Mouse (Mus musculus) spleen, adult 12 weeks (tissue): Measurements from ENCODE around the gene Arpp19.

ENCODE experiments used
- DNase-seq: peaks from one replicate; pipeline ENCODE4 v3.0.0; 2022; ENCODE audit warnings: low spot score

The Arpp19 gene

GRCm38 (mm10) chr9:75037451-75038356 is at the start of gene Arpp19:
TSS of gene Arpp19 (plus strand) at chr9:75037614.
- peak; percentile 67 for DNase-seq

DNA sequence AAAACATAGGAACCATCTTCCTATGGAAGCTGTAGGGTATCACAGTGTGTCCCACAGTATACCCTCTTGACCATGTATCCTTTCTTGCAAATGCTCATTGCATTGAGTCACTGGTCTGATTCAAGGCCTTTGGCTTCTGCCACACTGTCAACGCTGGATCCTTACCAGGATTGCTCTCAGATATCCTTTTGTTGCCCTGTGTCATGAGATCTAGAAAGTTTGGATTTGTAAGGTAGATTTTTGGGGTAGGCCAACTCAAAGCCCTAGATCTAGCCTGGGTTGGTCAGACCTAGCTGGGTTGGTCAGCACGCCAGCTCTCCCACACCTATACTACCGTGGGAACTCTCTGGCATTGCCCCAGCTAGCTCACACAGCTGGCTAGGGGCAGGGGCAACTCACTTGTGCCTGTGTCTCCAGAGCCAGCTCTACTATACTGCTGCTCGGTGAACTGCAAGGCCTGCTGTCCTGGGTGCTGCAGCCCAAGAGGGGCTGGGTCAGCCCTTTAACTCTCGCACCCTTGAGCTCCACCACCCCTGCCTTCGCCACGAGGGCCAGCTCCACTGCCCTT is 48.4 kb upstream of the Arpp19 start:
- no peak for DNase-seq

GRCm38 (mm10) chr9:74989990-74990389 is 47.4 kb upstream of the Arpp19 start:
- no peak for DNase-seq

GRCm38 (mm10) chr9:74994611-74995257 is 42.7 kb upstream of the Arpp19 start:
- no peak for DNase-seq

DNA sequence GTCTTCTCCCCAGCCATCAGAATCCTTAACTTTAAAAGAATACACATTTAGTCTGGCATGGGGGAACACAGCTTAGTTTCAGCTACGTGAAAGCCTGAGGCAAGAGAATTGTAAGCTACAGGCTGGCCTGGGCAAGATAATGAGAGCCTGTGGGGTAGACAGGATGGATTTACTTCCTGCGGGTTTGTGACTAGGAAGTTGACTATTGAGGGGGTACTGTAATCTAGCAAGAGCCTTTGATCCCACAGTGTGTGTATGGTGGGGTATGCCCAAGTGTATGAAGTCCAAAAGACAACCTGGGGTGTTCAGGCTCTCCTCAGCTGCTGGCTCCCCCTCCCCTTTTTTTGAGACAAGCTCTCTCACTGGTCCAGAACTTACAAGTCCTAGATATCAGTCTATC is 41.1 kb upstream of the Arpp19 start:
- DNase-seq: no peak

DNA sequence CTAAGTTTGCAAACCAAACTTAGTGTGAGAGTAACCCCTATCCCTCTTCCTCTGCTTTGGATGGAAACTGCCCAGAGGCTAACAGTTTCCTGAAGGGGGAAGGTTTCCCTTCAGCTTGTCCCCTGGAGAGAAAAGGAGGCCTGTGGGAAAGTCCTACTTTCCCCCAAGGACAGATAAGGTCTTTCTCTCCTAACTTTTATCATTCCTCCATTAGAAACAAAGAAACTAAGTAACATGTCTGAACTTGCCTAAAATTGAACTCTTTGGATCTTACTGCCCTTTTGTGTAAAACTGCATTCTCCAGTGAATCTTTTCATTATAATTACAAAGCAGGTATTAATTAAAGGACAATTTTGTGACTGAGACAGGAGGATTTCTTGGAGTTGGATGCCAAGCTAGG is 39.4 kb upstream of the Arpp19 start:
- DNase-seq: no peak

DNA sequence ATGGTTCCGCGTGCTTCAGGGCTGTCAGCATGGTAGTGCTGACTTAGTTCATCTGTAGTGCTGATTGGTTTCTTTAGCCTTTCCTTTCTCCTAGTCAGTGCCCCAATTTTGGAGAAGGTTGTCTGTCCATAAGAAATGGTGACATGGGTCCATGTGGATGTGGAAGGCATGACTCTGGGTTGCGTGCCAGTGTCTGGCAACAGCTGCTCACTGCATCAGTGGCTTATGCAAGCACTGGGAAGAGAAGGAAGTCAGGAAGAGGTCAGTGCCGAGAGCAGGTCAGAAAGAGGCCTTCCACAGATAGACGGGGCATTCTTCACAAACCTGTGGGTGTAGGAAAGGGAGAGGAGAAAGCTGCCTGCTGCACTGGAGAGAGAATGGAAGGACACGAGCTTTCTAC is 36.4 kb upstream of the Arpp19 start:
- DNase-seq: no peak

DNA sequence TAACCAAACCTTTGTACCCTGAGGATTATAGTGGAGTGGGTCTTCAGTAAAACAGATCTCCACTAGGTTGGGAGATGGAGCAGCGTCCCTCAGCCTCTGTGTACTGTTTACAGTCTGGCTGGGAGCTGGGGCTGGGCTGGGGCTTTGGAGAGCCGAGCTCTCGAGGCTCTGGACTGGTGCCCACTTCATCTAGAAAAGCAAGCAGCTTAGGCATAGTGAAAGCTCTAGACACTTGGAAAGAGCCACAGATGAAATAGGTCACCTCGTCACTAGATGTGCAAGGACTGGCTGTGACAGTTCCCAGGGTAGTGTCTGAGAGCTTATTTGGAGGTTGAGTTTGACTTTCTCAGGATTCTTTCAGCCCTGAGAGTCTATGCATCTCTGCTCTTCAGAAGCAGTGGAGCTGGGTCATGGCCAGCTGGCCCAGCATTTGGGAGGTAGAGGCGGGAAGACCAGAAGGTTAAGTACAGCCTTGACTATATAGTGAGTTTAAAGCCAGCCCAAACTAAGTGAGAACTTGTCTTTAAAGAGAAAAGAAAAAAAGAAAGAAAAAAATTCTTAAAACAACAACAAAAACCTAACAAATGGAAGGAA is 35.7 kb upstream of the Arpp19 start:
- no peak for DNase-seq

DNA sequence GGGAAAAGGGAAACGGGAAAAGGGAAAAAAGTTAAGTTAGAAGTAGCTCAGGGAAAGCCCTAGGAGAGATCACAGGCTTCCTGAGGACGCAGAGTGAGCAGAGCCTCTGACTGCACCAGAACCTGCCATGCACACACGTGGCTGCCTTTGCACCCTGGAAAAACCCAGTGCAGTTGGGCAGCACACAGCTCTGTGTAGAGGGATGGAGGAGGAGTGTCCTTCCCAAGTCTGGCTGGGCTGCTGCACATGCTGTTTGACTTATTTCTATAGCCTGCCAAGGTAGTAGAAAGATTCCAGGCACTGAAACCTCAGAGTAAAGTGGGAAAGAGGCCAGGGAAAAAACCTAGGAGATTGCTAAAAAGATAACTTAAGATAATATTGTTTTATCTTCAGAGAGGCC is 35.2 kb upstream of the Arpp19 start:
- DNase-seq: no peak

DNA sequence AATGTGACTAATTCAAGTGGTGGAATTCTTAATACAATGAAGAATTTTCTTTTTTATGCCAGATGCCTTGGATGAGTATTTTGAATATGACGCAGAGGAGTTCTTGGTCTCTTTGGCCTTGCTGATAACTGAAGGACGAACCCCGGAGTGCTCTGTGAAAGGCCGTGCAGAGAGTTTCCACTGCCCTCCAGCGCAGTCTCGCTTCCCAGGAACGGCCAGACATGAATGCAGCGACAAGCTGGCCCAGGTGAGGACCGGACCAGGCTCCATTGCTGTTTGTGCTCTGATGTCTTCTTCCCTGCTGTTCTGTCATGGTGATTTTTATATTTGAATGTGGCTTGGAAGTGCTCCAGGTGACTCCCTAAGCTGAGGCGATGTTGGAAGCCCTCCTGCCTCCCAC is 33.2 kb upstream of the Arpp19 start:
- no peak for DNase-seq

DNA sequence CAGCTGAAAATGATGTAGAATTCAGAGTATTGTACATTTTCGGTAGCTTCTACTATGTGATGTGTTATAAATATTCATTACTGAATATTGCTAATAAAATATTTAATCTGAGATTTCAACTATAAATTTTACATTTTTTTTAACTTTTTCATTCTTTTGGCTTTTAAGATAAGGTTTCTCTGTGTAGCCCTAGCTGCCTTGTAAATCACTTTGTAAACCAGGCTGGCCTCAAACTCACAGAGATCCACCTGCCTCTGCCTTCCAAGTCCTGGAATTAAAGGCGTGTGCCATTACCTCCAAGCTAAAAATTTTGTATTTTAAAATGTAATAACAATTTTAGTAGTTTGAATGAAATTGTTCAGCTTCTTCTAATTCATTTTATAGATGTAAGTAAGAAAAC is 20.8 kb upstream of the Arpp19 start:
- no peak for DNase-seq

GRCm38 (mm10) chr9:75019181-75019580 is 18.2 kb upstream of the Arpp19 start:
- no peak for DNase-seq

GRCm38 (mm10) chr9:75019592-75019991 is 17.8 kb upstream of the Arpp19 start:
- no peak for DNase-seq

DNA sequence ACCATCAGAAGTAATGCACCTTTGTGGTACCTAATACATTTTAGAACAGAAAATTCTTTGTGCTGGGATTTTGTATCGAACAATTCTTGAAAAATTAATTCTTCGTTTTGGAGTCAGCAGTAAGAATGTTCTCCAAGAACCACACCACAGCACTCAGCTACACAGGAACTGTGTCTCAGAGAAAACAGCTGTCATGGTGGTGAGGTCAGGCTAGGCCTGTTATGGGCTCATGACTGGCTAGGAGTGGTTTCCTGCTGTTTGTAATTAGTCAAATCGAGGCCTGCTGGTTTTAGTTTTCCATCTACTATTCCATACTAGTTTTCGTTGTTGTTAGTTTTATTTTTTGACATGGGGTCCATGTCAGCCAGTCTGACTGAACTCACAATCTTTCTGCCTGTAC is 16.9 kb upstream of the Arpp19 start:
- no peak for DNase-seq

GRCm38 (mm10) chr9:75022546-75022945 is 14.9 kb upstream of the Arpp19 start:
- no peak for DNase-seq

- DNase-seq: no peak
Observed at GRCm38 (mm10) chr9:75023150-75023894, 14.1 kb upstream of the Arpp19 start.

DNA sequence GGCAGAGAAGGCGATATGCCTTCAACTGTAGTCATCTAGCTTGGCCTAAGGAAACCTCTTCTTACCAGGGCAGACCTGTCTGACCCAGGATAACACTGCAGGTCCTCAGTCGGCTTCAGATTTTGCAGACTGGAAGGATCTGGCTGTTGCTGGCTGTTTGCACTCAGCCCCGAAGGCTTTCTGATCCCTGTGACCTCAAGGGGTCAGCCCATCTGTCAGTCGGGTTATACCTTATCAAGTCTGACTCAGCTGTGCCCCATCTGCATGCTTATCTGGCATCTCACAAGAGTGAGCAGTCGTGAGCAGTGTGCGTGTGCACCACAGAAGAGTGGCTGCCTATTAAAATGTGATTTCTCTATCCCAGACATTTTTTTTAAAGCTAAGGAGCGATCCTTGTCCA is 13.3 kb upstream of the Arpp19 start:
- no peak for DNase-seq

GRCm38 (mm10) chr9:75025689-75026088 is 11.7 kb upstream of the Arpp19 start:
- DNase-seq: no peak

DNA sequence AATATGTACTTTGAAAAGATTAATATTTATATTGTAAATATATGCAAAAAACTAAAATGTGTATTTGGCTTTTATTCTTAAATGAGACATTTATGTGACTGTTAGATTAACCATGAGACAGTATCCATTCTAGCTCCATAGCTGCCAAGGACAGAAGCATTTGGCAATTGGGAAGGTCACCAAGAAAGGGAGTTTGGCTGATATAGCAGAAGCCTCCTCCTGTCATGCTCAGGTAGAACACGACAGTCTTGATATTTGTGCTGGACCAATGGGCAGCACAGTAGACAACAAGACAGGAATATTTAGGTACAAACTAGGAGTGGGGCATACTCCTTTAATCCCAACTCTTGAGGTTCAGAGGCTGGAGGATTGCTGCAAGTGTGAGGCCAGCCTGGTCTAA is 5.0 kb upstream of the Arpp19 start:
- no peak for DNase-seq

DNA sequence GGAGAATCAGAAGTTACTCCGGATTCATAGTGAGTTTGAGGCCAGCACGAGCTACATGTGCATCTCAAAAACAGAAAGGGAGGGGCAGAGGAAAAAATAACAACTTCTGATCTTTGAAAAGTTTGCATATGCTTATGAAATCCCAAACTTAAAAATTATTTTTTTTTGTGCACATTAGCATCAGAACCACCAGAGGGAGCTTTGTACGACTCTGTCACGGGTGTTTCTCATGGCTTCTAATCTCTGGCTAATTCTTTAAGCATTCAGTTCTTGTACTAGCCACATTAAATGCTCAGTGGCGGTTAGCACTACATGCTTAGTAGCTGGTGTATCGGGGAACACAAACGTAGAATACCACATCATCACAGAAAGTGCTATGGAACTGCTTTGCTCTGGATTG is 4.3 kb upstream of the Arpp19 start:
- no peak for DNase-seq

GRCm38 (mm10) chr9:75034691-75035090 is 2.7 kb upstream of the Arpp19 start:
- DNase-seq: no peak

- no peak for DNase-seq
Observed at GRCm38 (mm10) chr9:75035944-75036343, 1.5 kb upstream of the Arpp19 start.
